Mouse (Mus musculus) mouse embryonic stem cell (cell line): ENCODE data around the gene Rrp1.
"Not testable (repeated sequence)": the region's sequence is repeated elsewhere in the genome, so short reads cannot be mapped to it uniquely, and the experiment has no call there.

ENCODE experiments used
- in situ Hi-C, 2 experiments: fragments of 300-500 bp; cut with MboI; formaldehyde crosslinking; loops; 1 replicate in 1 of 2; 3 replicates in 1 of 2; pipeline ENCODE4 v1.14.3; 2019 to 2020; ENCODE audit warnings: low sequenced_read_pairs in 2 of 2, low pct_unique_long_range_greater_than_20kb in 1 of 2, mixed read lengths in 1 of 2; ENCODE audit not compliant: unreplicated experiment in 1 of 2

Gene Rrp1

GRCm38 (mm10) chr10:78395377-78395776 is 17.5 kb downstream of the Rrp1 start:
- in situ Hi-C loops, result no loop called here

DNA sequence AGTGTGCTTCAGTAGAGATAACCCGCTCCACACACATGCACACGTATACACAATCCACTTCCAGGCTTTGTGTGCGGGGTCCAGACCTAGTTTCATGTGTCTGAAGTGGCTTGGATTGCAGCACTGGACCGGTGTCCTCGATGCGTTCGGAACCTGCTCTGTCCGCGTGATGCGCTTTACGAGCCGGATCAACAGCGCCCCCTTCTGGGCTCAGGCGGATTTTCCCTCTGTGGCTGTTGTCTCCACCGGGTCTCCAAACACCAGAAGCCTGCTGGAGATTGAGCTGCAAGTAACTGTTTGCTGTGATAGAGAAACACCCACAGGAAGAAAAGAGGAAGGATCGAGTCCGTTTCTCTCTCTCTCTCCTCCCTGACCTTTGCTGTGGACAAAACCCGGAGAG is 20.8 kb downstream of the Rrp1 start:
- in situ Hi-C loops, result no loop called here

- in situ Hi-C loops, result no loop called here
Measured at GRCm38 (mm10) chr10:78390982-78391470, 21.8 kb downstream of the Rrp1 start.

DNA sequence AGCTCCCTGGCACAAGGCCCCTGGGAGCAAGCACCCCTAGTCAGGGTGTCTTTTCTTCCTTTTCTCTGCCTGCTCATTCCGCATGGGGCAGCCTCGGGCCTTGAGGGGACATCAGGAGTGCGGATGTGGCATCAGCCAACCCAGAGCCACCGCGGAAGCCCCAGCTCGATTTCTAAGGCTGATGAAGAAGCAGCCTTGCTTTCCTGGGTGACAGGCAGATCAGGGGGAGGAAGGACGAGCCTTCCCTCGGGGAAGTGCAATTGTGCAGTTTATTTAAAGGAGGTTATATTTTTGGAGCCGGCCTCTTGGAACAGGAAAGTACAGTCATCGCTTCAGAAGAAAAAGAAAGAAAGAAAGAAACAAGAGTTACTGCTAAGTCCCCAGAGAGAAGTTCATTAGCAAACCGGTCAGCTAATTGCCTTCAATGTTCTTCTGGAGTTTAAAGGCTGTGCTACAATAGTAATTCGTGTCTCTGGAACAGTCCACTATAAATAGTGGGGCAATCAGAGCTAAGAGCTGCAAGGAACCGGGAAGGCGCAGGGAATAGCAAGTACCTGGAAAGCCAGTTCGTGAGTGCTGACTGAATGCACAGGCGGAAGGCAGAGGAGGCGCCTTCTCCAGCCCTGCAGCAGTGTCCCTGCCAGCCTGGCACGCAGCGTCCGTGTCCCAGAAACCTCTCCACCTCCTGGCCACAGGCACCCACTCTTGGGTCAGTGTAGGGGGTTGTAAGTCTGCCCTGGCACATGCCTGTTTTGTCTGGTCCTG is 24.4 kb downstream of the Rrp1 start:
- in situ Hi-C loops, result loop anchor here in 1 of 2 experiments (10.0 kb wide), 1 partner anchor 124 kb away; no protein-coding TSS in a partner anchor

DNA sequence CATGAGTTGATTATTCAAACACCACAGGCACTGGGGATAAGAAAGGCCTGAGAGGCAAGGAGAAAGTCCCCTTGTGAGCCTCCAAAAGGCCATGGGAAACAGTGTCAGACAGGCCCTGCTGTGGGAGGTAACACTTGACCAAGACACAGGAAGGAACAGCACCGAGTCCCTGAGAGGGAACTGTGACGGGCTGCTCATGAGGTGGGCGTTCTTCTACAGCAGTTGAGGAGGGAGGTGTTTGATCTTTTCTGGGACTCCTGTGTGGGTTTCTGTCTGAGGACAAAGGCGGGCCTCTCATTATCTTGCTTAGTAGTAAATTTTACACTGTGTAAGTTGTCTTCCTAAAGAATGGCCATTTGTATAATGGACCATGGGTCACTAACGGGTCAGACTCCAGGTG is 27.3 kb downstream of the Rrp1 start:
- in situ Hi-C loops, result loop anchor here in 1 of 2 experiments (10.0 kb wide), 1 partner anchor 121 kb away; no protein-coding TSS in a partner anchor

GRCm38 (mm10) chr10:78383567-78383966 is 29.3 kb downstream of the Rrp1 start:
- in situ Hi-C loops, result loop anchor here in 1 of 2 experiments (10.0 kb wide), 1 partner anchor 119 kb away; no protein-coding TSS in a partner anchor

GRCm38 (mm10) chr10:78378516-78378915 is 34.3 kb downstream of the Rrp1 start:
- in situ Hi-C loops, result loop anchor here in 1 of 2 experiments (10.0 kb wide), 1 partner anchor 114 kb away; no protein-coding TSS in a partner anchor

DNA sequence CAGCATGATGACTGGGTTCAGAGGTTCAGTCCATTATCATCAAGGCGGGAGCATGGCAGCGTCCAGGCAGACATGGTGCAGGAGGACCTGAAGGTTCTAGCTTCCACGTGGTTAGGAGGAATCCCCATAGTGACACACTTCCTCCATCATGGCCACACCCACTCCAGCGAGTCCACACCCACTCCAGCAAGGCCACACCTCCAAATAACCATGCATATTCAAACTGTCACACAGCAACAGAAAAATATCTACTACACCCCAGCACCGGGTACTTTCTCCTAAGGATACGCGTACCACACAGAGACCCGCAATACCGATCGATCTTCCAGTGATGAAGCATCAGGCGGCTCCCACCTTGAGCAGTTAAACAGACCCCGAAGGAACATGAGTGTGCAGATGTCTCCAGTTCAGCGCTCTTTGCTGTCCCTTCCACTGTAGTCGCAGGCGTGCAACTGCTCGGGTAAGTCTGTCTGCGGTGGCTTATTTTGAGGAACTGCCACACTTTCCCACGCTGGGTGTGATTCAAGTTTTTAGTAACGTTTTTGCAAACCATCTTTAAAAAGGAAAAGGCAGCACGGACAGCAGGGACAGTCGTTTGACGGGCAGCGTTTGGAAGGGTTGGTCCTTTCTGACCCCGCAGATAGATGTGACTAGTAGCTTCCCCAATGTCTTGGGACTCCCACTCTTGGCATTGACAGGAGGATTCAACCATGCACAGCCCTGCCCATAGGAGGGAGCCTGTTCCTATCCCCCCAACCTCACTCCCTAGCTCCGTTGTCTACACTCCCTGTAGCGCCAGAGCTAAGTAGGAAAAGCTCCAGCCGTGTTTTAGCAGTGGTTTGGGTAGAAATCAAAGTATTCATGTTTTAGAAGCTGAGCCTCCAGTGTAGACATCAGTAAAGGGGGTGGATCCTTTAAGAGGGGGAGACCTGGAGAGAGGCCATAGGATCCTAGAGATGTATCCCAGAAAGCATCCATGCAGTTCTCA is 39.9 kb downstream of the Rrp1 start:
- in situ Hi-C loops, result loop anchor here in 1 of 2 experiments (10.0 kb wide), 1 partner anchor 108 kb away; no protein-coding TSS in a partner anchor

- in situ Hi-C loops, result loop anchor here in 1 of 2 experiments (10.0 kb wide), 1 partner anchor 107 kb away; no protein-coding TSS in a partner anchor
Measured at GRCm38 (mm10) chr10:78371746-78372145, 41.1 kb downstream of the Rrp1 start.

DNA sequence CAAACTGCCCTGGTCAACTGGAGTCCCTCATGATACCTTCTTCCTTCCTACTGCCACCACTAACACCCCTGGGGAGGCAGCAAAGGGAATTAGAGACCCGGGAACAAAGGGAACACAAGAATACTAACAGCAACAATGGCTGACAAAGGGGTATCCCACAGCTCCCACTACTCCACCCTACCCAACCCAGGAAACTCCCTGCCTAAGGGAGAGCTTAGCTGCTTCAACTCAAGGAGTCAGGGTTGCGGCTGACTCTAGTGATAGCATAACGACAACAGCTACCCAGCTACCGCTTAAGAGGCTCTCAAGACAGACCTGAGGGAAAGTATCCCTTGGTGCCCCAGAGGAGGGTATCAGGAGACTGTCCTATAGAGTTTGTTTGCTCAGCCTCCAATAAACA is 45.3 kb downstream of the Rrp1 start:
- in situ Hi-C loops, result no loop called here

- in situ Hi-C loops, result no loop called here
Measured at GRCm38 (mm10) chr10:78366851-78367312, 46.0 kb downstream of the Rrp1 start.

DNA sequence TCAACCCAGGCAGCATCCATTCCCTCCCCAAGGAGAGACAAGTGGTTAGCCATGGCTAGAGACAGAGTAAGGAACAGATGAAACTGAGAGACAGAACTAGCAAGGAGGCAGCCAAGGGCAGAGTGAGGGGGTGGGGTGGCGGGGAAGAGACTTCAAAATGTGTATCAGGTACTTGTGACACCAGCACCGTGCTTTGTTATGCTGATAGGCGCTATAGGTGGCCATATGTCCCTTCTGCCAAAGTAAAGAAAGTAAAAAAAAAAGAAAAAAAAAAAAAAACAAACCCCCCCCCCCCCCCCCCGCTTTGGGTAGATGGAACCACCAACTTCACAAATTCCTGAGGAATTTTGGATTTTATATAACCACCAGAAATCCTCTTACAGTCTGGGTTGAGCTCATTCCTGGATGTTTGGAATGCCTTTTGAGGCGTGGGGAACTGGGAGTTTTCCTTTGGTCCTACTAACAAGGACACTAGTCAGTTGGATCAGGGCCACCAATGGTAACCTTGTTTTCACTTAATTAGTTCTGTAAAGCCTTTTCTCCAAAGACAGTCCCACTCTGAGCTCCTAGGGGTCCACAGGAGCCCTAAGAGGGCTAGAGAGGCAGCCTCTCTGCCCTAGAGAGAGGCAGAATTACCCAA is 46.5 kb downstream of the Rrp1 start:
- in situ Hi-C loops, result no loop called here

GRCm38 (mm10) chr10:78365555-78365954 is 47.3 kb downstream of the Rrp1 start:
- in situ Hi-C loops, result no loop called here

DNA sequence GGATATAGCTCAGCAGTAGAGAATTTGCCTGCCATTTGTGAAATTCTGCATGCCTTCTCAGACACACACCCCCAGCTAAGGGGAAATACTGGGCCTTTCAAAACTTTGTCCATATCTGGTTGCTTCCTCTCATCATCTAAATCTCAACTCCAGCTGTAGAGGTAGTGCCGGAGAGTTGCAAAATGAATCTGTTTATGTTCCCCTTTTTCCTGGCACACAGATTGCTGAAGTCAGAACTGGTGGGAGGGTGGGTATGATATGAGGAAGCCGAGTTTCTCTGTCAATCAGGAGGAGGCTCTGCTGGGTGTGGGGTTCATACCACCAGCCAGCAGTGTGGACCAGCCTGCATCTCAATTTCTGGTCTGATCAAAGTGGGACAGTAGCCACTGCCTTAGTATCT is 48.7 kb downstream of the Rrp1 start:
- in situ Hi-C loops, result no loop called here

DNA sequence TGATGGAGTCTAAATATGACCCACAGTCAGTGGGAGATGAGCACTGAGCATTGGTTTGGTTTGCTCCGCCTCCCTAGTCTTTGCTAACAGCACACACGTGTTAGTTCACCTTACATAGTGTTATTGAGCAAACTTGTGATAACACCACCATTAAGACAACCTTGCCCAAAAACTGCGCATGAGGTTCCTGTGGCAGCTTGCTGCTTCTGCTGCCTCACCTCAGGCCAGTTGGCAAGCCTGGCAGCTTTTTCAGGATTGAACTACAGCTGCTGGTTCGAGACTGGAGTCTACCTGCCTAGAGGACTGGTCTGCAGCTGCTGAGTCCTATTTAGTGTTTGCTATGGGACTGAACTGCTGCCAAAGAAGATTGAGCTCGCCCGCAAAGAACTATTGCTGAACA is 49.5 kb downstream of the Rrp1 start:
- in situ Hi-C loops, result no loop called here

- in situ Hi-C loops, result no loop called here
Measured at GRCm38 (mm10) chr10:78361951-78362350, 50.9 kb downstream of the Rrp1 start.

DNA sequence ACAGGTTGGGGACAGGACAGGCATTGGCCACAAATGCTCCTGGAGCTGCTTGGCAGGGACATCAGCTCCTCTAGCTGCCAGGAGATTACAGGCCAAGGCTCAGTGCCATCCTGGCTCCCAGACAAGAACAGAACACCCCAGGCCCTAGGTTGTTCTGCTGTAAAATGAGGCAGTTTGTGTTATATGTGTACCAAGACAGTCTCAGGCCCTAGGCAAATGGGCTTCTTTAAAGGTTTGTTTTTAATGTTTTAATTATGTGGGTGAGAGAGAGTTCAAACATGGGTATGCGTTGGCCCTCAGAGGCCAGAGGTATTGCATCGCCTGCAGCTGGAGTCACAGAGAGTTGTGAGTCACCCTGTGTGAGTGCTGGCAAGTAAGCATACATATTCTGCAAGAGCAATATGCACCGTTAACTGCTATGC is 52.5 kb downstream of the Rrp1 start:
- in situ Hi-C loops, result no loop called here

DNA sequence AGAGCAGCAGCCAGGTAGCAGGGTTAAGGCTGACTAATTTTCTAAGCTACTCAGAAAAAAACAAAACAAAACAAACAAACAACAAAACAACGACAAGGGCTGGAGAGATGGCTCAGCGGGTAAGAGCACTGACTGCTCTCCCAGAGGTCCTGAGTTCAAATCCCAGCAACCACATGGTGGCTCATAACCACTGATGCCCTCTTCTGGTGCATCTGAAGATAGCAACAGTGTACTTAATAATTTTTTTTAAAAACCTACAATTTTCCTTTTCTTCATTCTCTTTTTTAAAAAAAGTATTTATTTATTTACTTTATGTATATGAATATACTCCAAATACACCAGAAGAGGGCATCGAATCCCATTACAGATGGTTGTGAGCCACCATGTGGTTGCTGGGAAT is 53.8 kb downstream of the Rrp1 start:
- in situ Hi-C loops, result not testable (repeated sequence)
